Mouse (Mus musculus): ENCODE results near the gene Sart3. TPM values are rescaled to one million over a fixed set of nuclear protein-coding genes. Genes with fewer than 3 reads are reported as not detected.
"Not testable (repeated sequence)": the region's sequence is repeated elsewhere in the genome, so short reads cannot be mapped to it uniquely, and the experiment has no call there.

The Sart3 gene
- polyA plus RNA-seq (2014; fragmentation: Nextera tagmentation; extraction: Ambion mirVana), result 49.6 and 55.2 TPM in 2 replicates

GRCm38 (mm10) chr5:113772450-113772895 is at the start of gene Sart3, which contains the start of gene Iscu:
Sart3 (minus strand) TSS chr5:113772510.
Iscu (plus strand) TSS chr5:113772748.
- Histone ChIP-seq H3K36me3 (ENCODE audit: control insufficient read depth, insufficient read depth, low read length) (peaks cover 17% of the 10 kb centered on the region), H3K4me1 (ENCODE audit: control insufficient read depth, insufficient read depth, low read length) (peaks cover 20% of the 10 kb centered on the region), H3K27ac (ENCODE audit: low read depth, low read length) (peak within 1 kb of the TSS; percentile 94), H3K4me2 (peak within 1 kb of the TSS; percentile 88), H3K4me3 (ENCODE audit: low read depth, low read length) (peak within 1 kb of the TSS; percentile 100), H3K27me3 (ENCODE audit: control insufficient read depth, insufficient read depth, low read length) (no peaks in the 10 kb centered on the region), H3K9ac (ENCODE audit: low read length) (peak within 1 kb of the TSS; percentile 95), H3K9me3 (ENCODE audit: control insufficient read depth, low read length) (no peaks in the 10 kb centered on the region)
- DNase-seq (ENCODE audit: low spot score, missing footprints), result peak; percentile 100
- ATAC-seq (ENCODE audit: low FRiP score), result peak; percentile 89
- under 1% methylated on average over 46 of the region's 49 CpGs for WGBS

DNA sequence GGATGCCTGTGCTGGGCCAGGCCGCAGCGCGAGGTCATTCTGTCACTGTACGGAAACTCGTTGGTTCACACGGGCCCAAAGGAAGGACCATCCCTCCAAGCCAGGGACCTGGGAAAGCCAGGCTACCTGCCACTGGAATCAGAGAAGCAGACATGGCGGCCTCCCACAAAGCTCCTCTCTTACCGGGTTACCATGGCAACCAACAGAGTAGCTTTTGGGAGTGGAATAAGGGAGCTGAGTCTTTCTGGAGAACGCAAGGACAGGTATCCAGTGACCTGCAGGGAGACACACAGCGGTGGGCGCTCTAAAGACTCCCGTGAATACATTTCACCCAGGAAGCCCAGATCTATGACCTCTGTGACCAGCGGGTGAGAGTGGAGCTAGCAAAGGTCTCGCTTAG is 46.3 kb upstream of the Sart3 start:
- no peak overlapping the region for H3K27ac ChIP-seq (ENCODE audit: low read depth, low read length)
- H3K4me3 ChIP-seq (ENCODE audit: low read depth, low read length), result no peak overlapping the region
- DNase-seq (ENCODE audit: low spot score, missing footprints) (no peak), ATAC-seq (ENCODE audit: low FRiP score) (no peak)
- H3K27me3 ChIP-seq (ENCODE audit: control insufficient read depth, insufficient read depth, low read length), result no peaks in the 10 kb centered on the region
- no peak overlapping the region for H3K9ac ChIP-seq (ENCODE audit: low read length)
- 65% methylated on average over 14 of the region's 14 CpGs for WGBS
- no peaks in the 10 kb centered on the region for H3K36me3 ChIP-seq (ENCODE audit: control insufficient read depth, insufficient read depth, low read length)
- H3K4me2 ChIP-seq, result no peak overlapping the region
- no peaks in the 10 kb centered on the region for H3K9me3 ChIP-seq (ENCODE audit: control insufficient read depth, low read length)
- H3K4me1 ChIP-seq (ENCODE audit: control insufficient read depth, insufficient read depth, low read length), result no peaks in the 10 kb centered on the region; the same call in 1 of the 2 replicates

DNA sequence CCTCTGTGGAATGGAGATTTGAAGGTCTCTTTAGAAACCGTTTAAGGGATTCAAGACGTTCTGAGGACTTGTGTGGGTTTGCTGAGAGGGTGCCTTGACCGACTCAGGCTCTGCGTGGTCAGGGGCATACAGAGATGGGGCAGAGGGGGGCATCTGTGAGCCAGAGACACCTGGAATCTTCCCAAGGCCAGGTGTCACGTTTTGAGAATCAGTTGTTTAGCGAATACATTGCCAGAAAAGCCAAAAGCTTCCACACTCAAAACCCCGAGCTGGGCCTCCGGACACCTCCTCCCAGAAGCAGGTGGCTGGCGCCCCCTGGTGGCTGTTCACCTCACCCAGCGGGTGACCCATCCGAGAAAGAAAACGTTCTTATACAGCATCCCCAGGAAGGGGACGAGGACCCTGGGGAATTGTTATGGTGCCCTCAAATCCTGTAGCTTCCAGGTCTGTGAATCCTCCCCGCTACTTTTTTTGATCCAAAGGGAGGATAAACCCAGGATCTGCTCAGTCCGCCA is 43.4 kb upstream of the Sart3 start:
- H3K27me3 ChIP-seq (ENCODE audit: control insufficient read depth, insufficient read depth, low read length), result no peaks in the 10 kb centered on the region
- H3K4me2 ChIP-seq, result no peak overlapping the region
- H3K4me3 ChIP-seq (ENCODE audit: low read depth, low read length), result no peak overlapping the region
- no peaks in the 10 kb centered on the region; the same call in 1 of the 2 replicates for H3K4me1 ChIP-seq (ENCODE audit: control insufficient read depth, insufficient read depth, low read length)
- no peak for ATAC-seq (ENCODE audit: low FRiP score)
- H3K9me3 ChIP-seq (ENCODE audit: control insufficient read depth, low read length), result no peaks in the 10 kb centered on the region
- peak overlapping the region; percentile 28; the same call in 1 of the 2 replicates for H3K9ac ChIP-seq (ENCODE audit: low read length)
- 13% methylated on average over 15 of the region's 15 CpGs for WGBS
- peak; percentile 99 for DNase-seq (ENCODE audit: low spot score, missing footprints)
- no peak overlapping the region for H3K27ac ChIP-seq (ENCODE audit: low read depth, low read length)
- no peaks in the 10 kb centered on the region for H3K36me3 ChIP-seq (ENCODE audit: control insufficient read depth, insufficient read depth, low read length)

DNA sequence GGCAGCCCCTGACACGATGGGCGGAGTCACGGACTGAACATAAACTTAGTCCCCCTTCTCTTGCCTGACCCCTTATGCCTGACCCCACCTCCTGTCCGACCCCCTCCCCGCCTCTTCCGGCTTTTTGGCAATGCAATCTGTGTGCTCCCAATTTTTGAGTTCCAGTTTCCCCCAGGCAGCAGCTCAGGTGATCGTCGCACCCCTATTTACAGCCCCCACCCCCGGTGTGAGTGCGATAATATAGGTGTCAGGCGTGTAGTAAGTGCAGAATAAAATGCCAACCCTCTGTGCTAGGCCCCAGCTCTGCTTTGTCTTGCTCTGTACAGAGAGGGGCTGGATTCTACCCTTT is 42.7 kb upstream of the Sart3 start:
- no peaks in the 10 kb centered on the region; the same call in 1 of the 2 replicates for H3K4me1 ChIP-seq (ENCODE audit: control insufficient read depth, insufficient read depth, low read length)
- 0 out of 2 replicates have a peak overlapping the region, but pooled peaks have one; percentile 20 for H3K9ac ChIP-seq (ENCODE audit: low read length)
- H3K4me2 ChIP-seq, result no peak overlapping the region
- no peaks in the 10 kb centered on the region for H3K36me3 ChIP-seq (ENCODE audit: control insufficient read depth, insufficient read depth, low read length)
- no peaks in the 10 kb centered on the region for H3K27me3 ChIP-seq (ENCODE audit: control insufficient read depth, insufficient read depth, low read length)
- H3K4me3 ChIP-seq (ENCODE audit: low read depth, low read length), result no peak overlapping the region
- 50% methylated on average over 11 of the region's 11 CpGs for WGBS
- DNase-seq (ENCODE audit: low spot score, missing footprints), result peak; percentile 81
- no peak overlapping the region for H3K27ac ChIP-seq (ENCODE audit: low read depth, low read length)
- no peaks in the 10 kb centered on the region for H3K9me3 ChIP-seq (ENCODE audit: control insufficient read depth, low read length)
- no peak for ATAC-seq (ENCODE audit: low FRiP score)

- Histone ChIP-seq H3K27ac (ENCODE audit: low read depth, low read length) (no peak overlapping the region), H3K9ac (ENCODE audit: low read length) (no peak overlapping the region), H3K4me2 (no peak overlapping the region), H3K9me3 (ENCODE audit: control insufficient read depth, low read length) (no peaks in the 10 kb centered on the region), H3K4me1 (ENCODE audit: control insufficient read depth, insufficient read depth, low read length) (no peaks in the 10 kb centered on the region; the same call in 1 of the 2 replicates), H3K36me3 (ENCODE audit: control insufficient read depth, insufficient read depth, low read length) (no peaks in the 10 kb centered on the region), H3K27me3 (ENCODE audit: control insufficient read depth, insufficient read depth, low read length) (no peaks in the 10 kb centered on the region), H3K4me3 (ENCODE audit: low read depth, low read length) (no peak overlapping the region)
- 41% methylated on average over 27 of the region's 27 CpGs for WGBS
- no peak for ATAC-seq (ENCODE audit: low FRiP score)
- DNase-seq (ENCODE audit: low spot score, missing footprints), result peak; percentile 84
Observed at GRCm38 (mm10) chr5:113814111-113815040, 42.1 kb upstream of the Sart3 start.

- Histone ChIP-seq H3K4me2 (no peak overlapping the region), H3K27me3 (ENCODE audit: control insufficient read depth, insufficient read depth, low read length) (no peaks in the 10 kb centered on the region), H3K4me1 (ENCODE audit: control insufficient read depth, insufficient read depth, low read length) (no peaks in the 10 kb centered on the region; the same call in 1 of the 2 replicates), H3K36me3 (ENCODE audit: control insufficient read depth, insufficient read depth, low read length) (no peaks in the 10 kb centered on the region), H3K4me3 (ENCODE audit: low read depth, low read length) (no peak overlapping the region), H3K27ac (ENCODE audit: low read depth, low read length) (no peak overlapping the region), H3K9me3 (ENCODE audit: control insufficient read depth, low read length) (no peaks in the 10 kb centered on the region), H3K9ac (ENCODE audit: low read length) (no peak overlapping the region)
- DNase-seq (ENCODE audit: low spot score, missing footprints), result peak; percentile 80
- ATAC-seq (ENCODE audit: low FRiP score), result no peak
- 22% methylated on average over 9 of the region's 9 CpGs for WGBS
Observed at GRCm38 (mm10) chr5:113813608-113814007, 41.3 kb upstream of the Sart3 start.

GRCm38 (mm10) chr5:113812638-113813037 is 40.3 kb upstream of the Sart3 start:
- ATAC-seq (ENCODE audit: low FRiP score), result no peak
- H3K9ac ChIP-seq (ENCODE audit: low read length), result no peak overlapping the region
- DNase-seq (ENCODE audit: low spot score, missing footprints), result peak; percentile 71

DNA sequence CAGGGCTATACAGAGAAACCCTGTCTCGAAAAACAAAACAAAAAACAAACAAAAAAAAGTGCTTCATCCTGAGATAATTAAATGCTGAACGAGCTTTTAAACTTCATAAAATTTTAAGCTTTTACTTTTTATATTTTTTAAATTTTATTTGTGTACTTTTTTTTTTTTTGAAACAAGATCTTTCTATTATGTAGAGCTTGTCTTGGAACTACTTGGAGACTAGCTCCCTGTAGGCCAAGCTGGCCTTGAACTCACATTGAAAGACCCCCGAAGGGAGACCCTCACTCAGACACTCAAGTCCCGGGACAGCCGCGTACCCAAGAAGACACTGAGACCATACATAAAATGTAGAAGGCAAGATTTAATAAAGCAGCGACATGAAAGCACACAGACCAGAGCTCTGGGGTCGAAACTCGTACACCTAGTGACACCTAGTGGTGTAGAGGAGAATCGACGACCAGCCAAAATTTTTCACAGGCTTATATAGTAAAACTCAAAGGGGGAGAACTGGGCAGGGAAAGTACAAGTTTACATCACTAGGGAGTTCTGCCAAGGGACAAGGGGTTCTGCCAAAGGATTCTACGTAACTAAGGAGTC is 39.6 kb upstream of the Sart3 start:
- H3K4me2 ChIP-seq; H3K36me3 ChIP-seq (ENCODE audit: control insufficient read depth, insufficient read depth, low read length); H3K4me1 ChIP-seq (ENCODE audit: control insufficient read depth, insufficient read depth, low read length); H3K27ac ChIP-seq (ENCODE audit: low read depth, low read length); H3K9ac ChIP-seq (ENCODE audit: low read length); H3K4me3 ChIP-seq (ENCODE audit: low read depth, low read length); H3K27me3 ChIP-seq (ENCODE audit: control insufficient read depth, insufficient read depth, low read length); H3K9me3 ChIP-seq (ENCODE audit: control insufficient read depth, low read length); ATAC-seq (ENCODE audit: low FRiP score): not testable (repeated sequence)
- 23% methylated on average over 11 of the region's 12 CpGs for WGBS
- peak; percentile 86 for DNase-seq (ENCODE audit: low spot score, missing footprints)

More at GRCm38 (mm10) chr5:113812638-113813037, 40.3 kb upstream of the Sart3 start:
- Histone ChIP-seq H3K36me3 (ENCODE audit: control insufficient read depth, insufficient read depth, low read length) (no peaks in the 10 kb centered on the region), H3K4me3 (ENCODE audit: low read depth, low read length) (no peak overlapping the region), H3K27me3 (ENCODE audit: control insufficient read depth, insufficient read depth, low read length) (no peaks in the 10 kb centered on the region), H3K27ac (ENCODE audit: low read depth, low read length) (no peak overlapping the region), H3K4me1 (ENCODE audit: control insufficient read depth, insufficient read depth, low read length) (no peaks in the 10 kb centered on the region; the same call in 1 of the 2 replicates), H3K9me3 (ENCODE audit: control insufficient read depth, low read length) (no peaks in the 10 kb centered on the region), H3K4me2 (no peak overlapping the region)
- 98% methylated on average over 2 of the region's 2 CpGs for WGBS

Measured in midbrain, embryonic 11.5 days (tissue).